ENCODE assay signal across 8 mouse cellular contexts in genomic region chr5:75143092-75143491, GRCm38 (mm10). TPM values are rescaled to one million over a fixed set of nuclear protein-coding genes. Genes with fewer than 3 reads are reported as not detected.
A peak's percentile ranks its signal among the peaks of the same experiment; 100 is the strongest.
DNase-seq lines count a peak whose midpoint lies in the region; ATAC-seq and TF ChIP-seq lines count a peak whose summit lies in the region.

No protein-coding gene starts in this region.

- peak; percentile 63 for DNase-seq in right cerebral cortex, adult 18-20 months
- DNase-seq in right cerebral cortex, postnatal 25 days: no peak
- peak; percentile 85 for DNase-seq in brain, adult 2 months (ENCODE audit: low read depth, low spot score)
- peak; percentile 86 for DNase-seq in forebrain, postnatal 0 days
- peak; percentile 91 for DNase-seq in hindbrain, postnatal 0 days (ENCODE audit: low spot score)
- DNase-seq in testis, postnatal 10 days (ENCODE audit: low spot score): peak; percentile 75

- no peaks in the 10 kb centered on the region for H3K4me1 ChIP-seq in forebrain, postnatal 0 days (ENCODE audit: insufficient read depth)
- no peaks in the 10 kb centered on the region; the same call in 1 of the 2 replicates for H3K4me1 ChIP-seq in hindbrain, postnatal 0 days (ENCODE audit: insufficient read depth, low read length)
- peaks cover 30% of the 10 kb centered on the region for H3K4me1 ChIP-seq in limb, embryonic 13.5 days
- H3K4me1 ChIP-seq in midbrain, embryonic 13.5 days (replicated peaks): peaks cover 7% of the 10 kb centered on the region; the same call in 1 of the 2 replicates

- WGBS in forebrain, postnatal 0 days: 6% methylated on average over 14 of the region's 14 CpGs
- WGBS in hindbrain, postnatal 0 days: 3% methylated on average over 14 of the region's 14 CpGs
- WGBS in limb, embryonic 13.5 days: 3% methylated on average over 14 of the region's 14 CpGs
- 4% methylated on average over 14 of the region's 14 CpGs for WGBS in midbrain, embryonic 13.5 days

- no peaks in the 10 kb centered on the region for H3K36me3 ChIP-seq in forebrain, postnatal 0 days (ENCODE audit: insufficient read depth)
- no peaks in the 10 kb centered on the region for H3K36me3 ChIP-seq in hindbrain, postnatal 0 days (ENCODE audit: insufficient read depth, low read length)
- no peaks in the 10 kb centered on the region for H3K36me3 ChIP-seq in limb, embryonic 13.5 days
- no peaks in the 10 kb centered on the region for H3K36me3 ChIP-seq in midbrain, embryonic 13.5 days

- H3K4me2 ChIP-seq in forebrain, postnatal 0 days (ENCODE audit: low read depth): peak overlapping the region; percentile 51
- peak overlapping the region; percentile 67 for H3K4me2 ChIP-seq in hindbrain, postnatal 0 days (ENCODE audit: low read depth, low read length)
- peak overlapping the region; percentile 69 for H3K4me2 ChIP-seq in limb, embryonic 13.5 days (replicated peaks)
- peak overlapping the region; percentile 50 for H3K4me2 ChIP-seq in midbrain, embryonic 13.5 days (replicated peaks)

- H3K27ac ChIP-seq in forebrain, postnatal 0 days (ENCODE audit: low read depth, low read length): no peak overlapping the region
- H3K27ac ChIP-seq in hindbrain, postnatal 0 days: no peak overlapping the region
- no peak overlapping the region for H3K27ac ChIP-seq in limb, embryonic 13.5 days
- H3K27ac ChIP-seq in midbrain, embryonic 13.5 days: no peak overlapping the region

- peak overlapping the region; percentile 14; the same call in 1 of the 2 replicates for H3K4me3 ChIP-seq in forebrain, postnatal 0 days (ENCODE audit: low read depth, low read length)
- H3K4me3 ChIP-seq in hindbrain, postnatal 0 days (ENCODE audit: low read length): peak overlapping the region; percentile 27
- H3K4me3 ChIP-seq in limb, embryonic 13.5 days: peak overlapping the region; percentile 41
- peak overlapping the region; percentile 24 for H3K4me3 ChIP-seq in midbrain, embryonic 13.5 days (replicated peaks)

- peak; percentile 74 for TF ChIP-seq CTCF in forebrain, postnatal 0 days (IDR thresholded peaks at IDR 0.05; ENCODE audit: low read depth)
- peak; percentile 75 for TF ChIP-seq CTCF in hindbrain, postnatal 0 days (IDR thresholded peaks at IDR 0.05; ENCODE audit: low read depth)

- ATAC-seq in forebrain, postnatal 0 days: peak; percentile 71
- ATAC-seq in hindbrain, postnatal 0 days: peak; percentile 61; the same call in 1 of the 2 replicates
- no peak for ATAC-seq in limb, embryonic 13.5 days (ENCODE audit: low FRiP score, low read depth)
- ATAC-seq in midbrain, embryonic 13.5 days: 0 out of 2 replicates have a peak, but pooled peaks have one; percentile 37

- H3K27me3 ChIP-seq in forebrain, postnatal 0 days (ENCODE audit: insufficient read depth, low read length): peaks cover 33% of the 10 kb centered on the region
- H3K27me3 ChIP-seq in hindbrain, postnatal 0 days (ENCODE audit: insufficient read depth, low read length): peaks cover 25% of the 10 kb centered on the region
- H3K27me3 ChIP-seq in limb, embryonic 13.5 days: 0 out of 2 replicates have a peak, but pooled peaks cover 4% of the 10 kb centered on the region
- H3K27me3 ChIP-seq in midbrain, embryonic 13.5 days: peaks cover 81% of the 10 kb centered on the region

- H3K9ac ChIP-seq in forebrain, postnatal 0 days: no peak overlapping the region
- H3K9ac ChIP-seq in hindbrain, postnatal 0 days (replicated peaks; ENCODE audit: low read length): 0 out of 2 replicates have a peak overlapping the region, but pooled peaks have one; percentile 28
- peak overlapping the region; percentile 65 for H3K9ac ChIP-seq in limb, embryonic 13.5 days
- 0 out of 2 replicates have a peak overlapping the region, but pooled peaks have one; percentile 10 for H3K9ac ChIP-seq in midbrain, embryonic 13.5 days (replicated peaks)

- H3K9me3 ChIP-seq in forebrain, postnatal 0 days (ENCODE audit: low read length): no peaks in the 10 kb centered on the region
- no peaks in the 10 kb centered on the region for H3K9me3 ChIP-seq in hindbrain, postnatal 0 days (ENCODE audit: low read length)
- H3K9me3 ChIP-seq in limb, embryonic 13.5 days: no peaks in the 10 kb centered on the region
- no peaks in the 10 kb centered on the region for H3K9me3 ChIP-seq in midbrain, embryonic 13.5 days

RNA-seq across cellular contexts. Expression of gene Pdgfra, which starts 9.0 kb away (rescaled TPM):
- 43.9 and 49.9 TPM in 2 replicates for total RNA-seq in forebrain, postnatal 0 days (2014; rRNA removed)
- 10.0 and 14.0 TPM in 2 replicates for polyA plus RNA-seq in forebrain, postnatal 0 days (2015; fragmentation: Nextera tagmentation; extraction: Ambion mirVana)
- total RNA-seq in hindbrain, postnatal 0 days (2014; rRNA removed): 60.2 and 63.0 TPM in 2 replicates
- polyA plus RNA-seq in hindbrain, postnatal 0 days (2015; fragmentation: Nextera tagmentation; extraction: Ambion mirVana): 21.9 and 25.7 TPM in 2 replicates
- 120 and 137 TPM in 2 replicates for polyA plus RNA-seq in limb, embryonic 13.5 days (2015; fragmentation: Nextera tagmentation; extraction: Ambion mirVana)
- polyA plus RNA-seq in midbrain, embryonic 13.5 days (2015; fragmentation: Nextera tagmentation; extraction: Ambion mirVana): 4.2 and 5.2 TPM in 2 replicates
